Mouse (Mus musculus): Measurements from ENCODE around the gene Fam131a.

- TF ChIP-seq HCFC1 (IDR thresholded peaks at IDR 0.05; ENCODE audit: borderline replicate concordance, insufficient read depth, low read length) (no peak), CHD2 (IDR thresholded peaks at IDR 0.05; ENCODE audit: low read depth, low read length) (no peak)
These were observed 35.4 kb upstream of the Fam131a start for GRCm38 (mm10) chr16:20657661-20658060.
